Mouse (Mus musculus): ENCODE measurements around the gene Syt2. TPM values are rescaled to one million over a fixed set of nuclear protein-coding genes. Genes with fewer than 3 reads are reported as not detected.
A peak's percentile ranks its signal among the peaks of the same experiment; 100 is the strongest.

Syt2 gene
- polyA plus RNA-seq, 1 experiment from 2014 or later, result 0.14 TPM

DNA sequence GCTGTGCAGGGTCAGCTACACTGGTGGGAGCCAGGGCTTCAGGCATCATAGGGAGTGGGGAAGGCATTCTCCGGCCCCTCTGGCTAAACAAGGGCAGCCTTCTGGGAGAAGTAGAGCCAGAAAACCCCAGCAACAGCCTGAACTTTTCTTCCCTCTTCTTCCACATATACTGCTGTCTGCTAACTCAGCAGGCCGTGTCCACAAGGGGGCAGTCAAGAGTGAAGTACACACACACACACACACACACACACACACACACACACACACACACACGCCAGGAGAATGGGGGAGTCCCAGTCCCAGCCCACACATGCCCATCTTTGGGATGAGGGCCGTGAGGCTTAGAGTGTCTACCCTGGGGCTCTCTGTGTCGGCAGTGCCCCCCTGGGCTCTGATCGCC is 95.0 kb downstream of the Syt2 start:
- no peak for DNase-seq (ENCODE audit: low spot score)

- DNase-seq (ENCODE audit: low spot score), result no peak
Measured at GRCm38 (mm10) chr1:134741946-134742661, 95.6 kb downstream of the Syt2 start.

DNA sequence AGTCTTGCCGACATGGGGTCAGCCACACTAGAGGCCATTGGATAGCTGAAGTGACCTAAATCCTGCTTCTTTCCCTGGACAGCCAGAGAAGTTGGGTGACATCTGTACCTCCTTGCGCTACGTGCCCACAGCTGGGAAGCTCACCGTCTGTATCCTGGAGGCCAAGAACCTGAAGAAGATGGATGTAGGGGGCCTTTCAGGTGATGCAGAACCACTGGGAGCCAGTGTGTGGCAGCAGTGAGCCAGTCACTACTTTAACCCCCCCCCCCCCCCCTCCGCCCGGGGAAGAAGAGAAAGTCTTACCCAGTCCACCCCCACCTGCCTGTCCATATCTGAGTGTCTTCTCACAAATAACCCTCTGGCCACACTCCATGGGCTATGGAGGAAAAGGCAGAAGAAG is 99.2 kb downstream of the Syt2 start:
- DNase-seq (ENCODE audit: low spot score), result peak; percentile 14

- DNase-seq (ENCODE audit: low spot score), result peak; percentile 73
Measured at GRCm38 (mm10) chr1:134747236-134748174, 101.0 kb downstream of the Syt2 start.

- DNase-seq (ENCODE audit: low spot score), result no peak
Measured at GRCm38 (mm10) chr1:134749889-134750288, 103.4 kb downstream of the Syt2 start.

DNA sequence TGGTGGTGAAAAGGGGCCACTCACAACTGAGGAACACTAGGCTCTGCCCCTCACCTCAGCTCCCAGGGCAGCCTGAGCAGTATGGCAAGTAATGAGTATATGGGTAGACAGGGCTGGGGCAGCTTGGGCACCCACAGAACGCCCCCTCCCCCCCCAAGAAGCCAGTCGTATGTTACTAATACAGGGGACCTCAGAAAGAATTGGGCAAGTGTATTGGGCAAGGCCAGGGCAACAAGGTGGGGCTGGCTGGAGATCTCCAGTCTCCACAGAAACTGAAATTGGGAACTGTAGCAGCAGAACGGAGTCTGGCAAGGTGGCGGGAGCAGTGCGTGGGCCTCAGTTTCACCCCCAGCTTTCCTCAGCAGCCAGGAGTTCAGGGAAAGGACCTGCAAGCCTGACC is 106.0 kb downstream of the Syt2 start:
- DNase-seq (ENCODE audit: low spot score), result no peak

GRCm38 (mm10) chr1:134753751-134754630 is 107.5 kb downstream of the Syt2 start:
- DNase-seq (ENCODE audit: low spot score), result no peak

GRCm38 (mm10) chr1:134754818-134755217 is 108.3 kb downstream of the Syt2 start:
- no peak for DNase-seq (ENCODE audit: low spot score)

DNA sequence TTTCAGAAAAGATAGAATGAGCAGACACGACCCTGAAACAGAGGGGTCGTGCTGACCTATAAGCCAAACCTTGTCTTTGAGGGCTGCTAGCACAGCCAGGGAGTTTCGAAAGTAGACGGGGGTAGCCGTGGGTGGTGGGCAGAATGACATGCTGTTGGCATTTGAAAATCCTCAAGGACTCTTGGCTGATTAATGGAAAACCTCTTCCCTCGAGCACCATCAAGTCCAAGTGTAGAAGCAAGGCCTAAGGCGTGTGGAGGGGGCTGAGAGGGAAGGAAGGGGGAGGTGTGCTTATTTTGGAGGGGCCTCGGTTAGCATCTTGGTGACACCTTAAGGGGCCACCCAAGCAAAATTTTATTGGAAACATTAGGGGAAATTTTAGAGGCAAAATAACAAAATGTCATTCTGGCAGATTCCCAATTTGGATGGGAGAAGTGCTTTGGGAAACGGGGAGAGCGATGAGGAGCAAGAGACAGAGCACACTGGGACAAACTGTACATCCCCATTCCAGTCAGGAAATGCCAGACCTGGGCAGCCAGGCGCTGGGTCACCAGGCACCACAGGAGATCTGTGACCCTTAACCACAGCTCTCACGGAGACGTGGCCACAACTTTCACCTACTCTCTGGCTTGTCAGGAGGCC is 109.2 kb downstream of the Syt2 start:
- DNase-seq (ENCODE audit: low spot score), result no peak

- DNase-seq (ENCODE audit: low spot score), result no peak
Measured at GRCm38 (mm10) chr1:134756190-134756873, 109.9 kb downstream of the Syt2 start.

DNA sequence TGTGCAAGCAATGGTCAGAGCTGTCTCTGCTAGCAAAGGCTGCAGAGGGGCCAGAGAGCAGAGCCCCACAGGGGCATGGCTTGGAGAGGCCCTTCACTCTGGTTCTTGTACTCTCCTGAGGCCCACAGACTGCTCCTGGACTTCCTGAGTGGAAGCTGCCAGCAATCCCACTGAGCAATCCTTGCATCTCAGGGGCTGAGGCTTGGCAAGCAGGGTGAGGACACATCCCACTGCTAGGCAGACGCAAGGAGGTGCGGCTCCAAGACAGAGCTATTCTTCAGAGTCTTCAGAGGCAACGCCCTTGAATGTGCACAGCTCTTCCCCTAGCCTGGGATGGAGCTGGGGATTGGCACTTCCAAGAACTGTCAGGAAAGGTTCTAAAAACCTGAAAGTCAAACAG is 110.8 kb downstream of the Syt2 start:
- no peak for DNase-seq (ENCODE audit: low spot score)

- no peak for DNase-seq (ENCODE audit: low spot score)
Measured at GRCm38 (mm10) chr1:134759133-134759532, 112.7 kb downstream of the Syt2 start.

- DNase-seq (ENCODE audit: low spot score), result no peak
Measured at GRCm38 (mm10) chr1:134760642-134761041, 114.2 kb downstream of the Syt2 start.

DNA sequence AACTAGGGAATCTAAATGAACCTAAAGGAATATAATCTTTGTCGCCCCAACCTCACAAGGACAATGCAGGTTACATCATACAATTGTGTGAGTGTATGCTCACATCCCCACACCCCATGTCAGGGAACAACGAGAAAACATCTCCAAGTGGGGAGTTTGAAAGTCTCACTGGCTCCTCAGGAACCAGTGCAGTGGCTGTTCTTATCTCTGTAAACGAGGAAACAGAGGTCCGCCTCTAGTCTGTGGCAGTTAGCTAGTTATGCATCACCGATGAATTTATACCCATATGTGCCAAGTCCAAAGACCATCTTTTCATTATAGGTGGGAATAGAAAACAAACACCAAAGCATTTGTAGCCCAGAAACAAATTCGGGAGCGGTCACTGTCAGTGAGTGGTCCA is 115.1 kb downstream of the Syt2 start:
- no peak for DNase-seq (ENCODE audit: low spot score)

- DNase-seq (ENCODE audit: low spot score), result no peak
Measured at GRCm38 (mm10) chr1:134763250-134763649, 116.8 kb downstream of the Syt2 start.

DNA sequence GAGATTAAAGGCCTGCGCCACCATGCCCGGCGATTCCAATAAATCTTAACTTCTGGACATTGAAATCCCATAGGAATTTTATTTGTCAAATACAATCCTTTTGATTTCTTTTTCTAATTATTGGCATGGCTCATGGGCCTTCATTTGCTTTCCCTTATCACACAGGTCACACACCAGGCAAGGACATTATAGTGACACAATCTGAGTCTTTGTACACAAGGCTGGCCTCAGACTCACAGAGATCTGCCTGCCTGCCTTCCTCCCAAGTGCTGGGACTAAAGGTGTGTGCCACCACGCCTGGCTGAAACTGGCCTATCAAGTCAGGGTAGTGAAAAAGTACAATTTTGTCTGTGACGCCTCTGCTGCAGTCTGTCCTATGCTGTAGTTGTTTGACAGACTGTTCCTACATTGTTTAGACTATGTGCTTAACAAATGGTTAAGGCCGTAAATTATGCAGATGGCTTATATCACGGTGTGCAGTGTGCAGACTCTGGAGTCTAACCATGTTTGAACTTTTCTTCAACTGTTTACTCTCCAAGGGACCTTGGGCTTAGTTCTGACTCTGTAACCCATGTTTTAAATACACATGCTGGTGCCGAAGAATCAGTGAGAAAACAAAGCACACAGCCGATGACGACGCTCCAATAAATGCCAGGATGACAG is 117.4 kb downstream of the Syt2 start:
- DNase-seq (ENCODE audit: low spot score), result no peak

DNA sequence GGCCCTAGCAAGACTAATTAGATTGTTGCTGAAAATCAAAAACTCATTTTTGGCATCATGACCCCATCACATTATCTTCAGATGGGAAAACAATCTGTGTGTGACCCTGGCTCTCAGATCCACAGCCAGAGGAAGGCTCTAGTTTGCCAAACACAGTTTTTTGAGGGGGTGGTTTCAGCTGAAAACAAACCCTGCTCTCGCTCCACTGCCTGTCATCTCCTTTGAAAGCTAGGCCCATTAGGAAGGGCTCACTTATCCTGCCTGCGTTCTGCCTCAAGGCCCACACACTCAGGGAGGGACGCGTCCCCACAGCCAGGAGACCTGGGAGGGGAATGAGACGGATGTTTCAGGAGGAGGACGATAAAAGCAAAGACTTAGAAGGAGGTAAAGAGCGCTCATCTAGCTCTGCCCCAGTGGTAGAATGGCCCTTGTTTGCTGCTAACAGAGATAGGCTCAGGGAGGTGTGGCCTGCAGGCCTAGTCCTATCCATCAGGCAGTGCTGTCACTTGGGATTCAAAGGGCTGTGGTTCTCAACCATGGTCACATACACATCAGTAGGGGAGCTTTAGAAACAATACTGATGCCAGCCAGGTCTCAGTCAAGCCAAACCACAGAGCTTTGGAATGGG is 118.5 kb downstream of the Syt2 start:
- DNase-seq (ENCODE audit: low spot score), result no peak

DNA sequence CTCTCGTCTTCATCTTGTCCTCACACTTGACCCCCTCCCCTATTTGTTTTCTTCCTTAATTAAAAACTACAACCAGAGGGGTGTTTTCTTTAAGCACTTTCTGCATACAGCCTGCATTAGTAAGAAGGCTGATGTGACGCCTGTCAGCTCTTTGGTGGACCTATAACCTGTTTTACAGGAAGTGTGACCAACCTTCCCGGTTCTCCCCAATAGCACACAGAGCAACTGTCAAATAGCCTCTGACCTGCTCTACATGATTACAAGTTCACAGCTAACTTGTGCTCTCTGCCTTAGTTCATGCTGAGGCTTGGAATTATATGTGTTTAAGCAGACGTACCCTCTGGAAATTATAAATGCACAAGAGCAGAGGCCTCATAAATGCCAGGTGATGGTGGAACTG is 120.0 kb downstream of the Syt2 start:
- no peak for DNase-seq (ENCODE audit: low spot score)

DNA sequence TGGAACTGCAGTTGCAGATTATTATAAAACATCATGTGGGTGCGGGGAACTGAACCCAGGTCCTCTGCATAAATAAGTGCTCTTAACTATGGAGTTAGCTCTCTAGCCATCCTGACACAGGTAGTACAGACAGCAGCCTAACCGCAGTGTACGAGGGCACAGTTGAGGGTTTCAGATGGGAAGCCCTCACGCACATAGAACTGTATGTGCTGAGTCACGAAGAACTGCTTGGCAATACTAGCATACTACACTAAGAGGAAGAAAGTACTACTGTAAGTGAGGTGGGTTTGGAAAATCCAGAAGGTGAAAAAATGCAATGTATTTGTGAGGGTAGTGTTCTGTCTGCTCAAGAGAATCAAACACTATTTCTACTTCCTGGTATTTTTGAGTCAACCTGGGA is 123.8 kb downstream of the Syt2 start:
- DNase-seq (ENCODE audit: low spot score), result no peak

All from thymus, postnatal 0 days (tissue).